Mouse (Mus musculus): ENCODE results near the gene Agbl5. TPM values are rescaled to one million over a fixed set of nuclear protein-coding genes. Genes with fewer than 3 reads are reported as not detected.
A peak's percentile ranks its signal among the peaks of the same experiment; 100 is the strongest.

The Agbl5 gene
- total and polyA plus RNA-seq, 3 experiments = 9.9 to 65.8 (median 48.5) TPM

DNA sequence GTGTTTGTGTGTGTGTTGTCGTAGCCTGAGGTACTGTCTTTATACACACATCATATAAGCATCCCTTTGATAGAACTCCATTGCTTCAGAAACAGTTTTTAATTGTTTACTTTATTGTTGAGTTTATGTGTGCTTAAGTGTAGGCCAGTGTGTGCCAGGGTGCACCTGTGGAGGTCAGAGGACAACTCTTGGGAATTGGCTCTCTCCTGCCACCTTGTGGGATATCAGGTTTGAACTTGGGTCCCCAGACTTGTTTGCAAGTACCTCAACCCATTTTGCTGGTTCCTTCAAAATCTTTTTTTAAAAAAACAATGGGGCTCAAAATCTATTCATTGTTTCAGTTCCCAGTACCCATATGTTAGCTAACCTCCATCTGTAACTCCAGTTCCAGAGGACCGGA, 54.5 kb downstream of the Agbl5 start:
- Histone ChIP-seq H3K9me3 (replicated peaks) (no peaks in the 10 kb centered on the region), H3K4me3 (ENCODE audit: low read depth, low read length) (no peak overlapping the region), H3K27me3 (ENCODE audit: insufficient read depth, low read length) (peaks cover 30% of the 10 kb centered on the region), H3K36me3 (replicated peaks) (no peaks in the 10 kb centered on the region), H3K4me1 (ENCODE audit: insufficient read depth, low read depth, low read length) (peaks cover 5% of the 10 kb centered on the region; the same call in 1 of the 2 replicates)
- TF ChIP-seq GATA1 (IDR thresholded peaks at IDR 0.05; ENCODE audit: borderline replicate concordance, low read length) (no peak), POLR2AphosphoS5 (IDR thresholded peaks at IDR 0.05; ENCODE audit: insufficient replicate concordance, low read depth, low read length) (no peak), TAL1 (conservative IDR thresholded peaks at IDR 0.05; ENCODE audit: low read depth, low read length) (no peak), GATA2 (IDR thresholded peaks at IDR 0.05; ENCODE audit: borderline replicate concordance, low read depth, low read length) (no peak)
- no peak for DNase-seq (ENCODE audit: low spot score)
- ATAC-seq (ENCODE audit: extremely low read depth, insufficient number of reproducible peaks, low FRiP score, poor library complexity, severe bottlenecking) = no peak

DNA sequence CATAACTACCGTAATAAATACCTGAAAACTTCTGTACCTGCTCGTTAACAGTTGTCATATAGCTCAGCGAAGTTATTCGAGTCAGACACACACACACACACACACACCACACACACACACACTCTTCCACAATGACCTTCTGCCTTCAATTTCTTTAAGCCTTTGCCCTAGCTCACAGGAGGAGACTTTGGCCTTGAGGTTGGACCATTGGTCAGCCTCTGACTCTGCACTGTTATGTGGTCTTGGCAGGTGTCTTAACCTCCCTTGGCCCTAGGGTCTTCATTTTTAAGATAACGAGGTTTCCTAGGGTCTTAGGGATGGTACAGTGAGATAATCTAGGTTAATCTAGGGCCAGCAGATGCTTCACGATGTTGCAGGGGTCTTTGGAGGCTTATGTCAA, 55.9 kb downstream of the Agbl5 start:
- TF ChIP-seq GATA2 (IDR thresholded peaks at IDR 0.05; ENCODE audit: borderline replicate concordance, low read depth, low read length) (no peak), TAL1 (conservative IDR thresholded peaks at IDR 0.05; ENCODE audit: low read depth, low read length) (no peak), POLR2AphosphoS5 (IDR thresholded peaks at IDR 0.05; ENCODE audit: insufficient replicate concordance, low read depth, low read length) (no peak)

DNA sequence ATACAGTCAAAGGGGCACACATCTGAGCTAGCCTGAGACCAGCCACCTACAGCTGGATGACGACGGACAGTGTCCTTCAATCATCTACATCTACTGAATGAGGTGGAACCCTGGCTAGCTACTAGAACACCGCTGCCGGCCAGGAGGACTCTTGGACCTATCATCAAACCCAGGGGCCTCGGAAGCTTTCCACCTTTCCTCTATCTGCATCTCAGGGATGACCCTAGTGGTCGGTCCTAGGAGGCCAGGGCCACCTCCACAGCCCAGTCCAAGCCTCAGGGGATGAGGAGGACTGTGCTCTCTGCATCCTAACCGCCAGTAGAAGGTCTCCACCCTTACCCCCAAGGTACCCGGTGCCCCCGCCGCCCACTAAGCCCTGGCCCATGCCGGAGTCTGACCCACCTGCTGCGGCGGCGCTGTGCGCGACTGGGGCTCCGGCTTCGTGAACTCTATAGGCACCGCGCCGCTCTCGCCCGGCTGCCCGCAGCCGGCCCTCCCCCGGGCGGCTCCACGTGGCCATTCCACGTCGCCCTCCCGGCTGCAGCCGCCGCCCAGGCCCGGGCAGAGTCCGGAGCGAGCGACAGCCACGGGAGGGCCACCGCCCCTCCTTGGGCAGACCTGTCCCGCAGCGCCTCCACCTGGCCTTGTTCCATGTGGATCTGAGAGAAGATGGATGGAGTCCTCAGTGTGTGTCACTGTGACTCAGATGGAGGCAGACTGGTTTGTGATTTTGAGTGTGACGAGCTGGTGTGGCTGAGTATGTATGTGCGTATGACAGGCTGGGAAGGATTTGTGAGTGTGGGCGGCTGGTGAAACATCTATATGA, 56.7 kb downstream of the Agbl5 start, which contains the start of gene Cgref1:
Cgref1 (minus strand) TSS at position 636 of the 826 bp plus-strand sequence.
- no peak for TF ChIP-seq GATA1 (IDR thresholded peaks at IDR 0.05; ENCODE audit: borderline replicate concordance, low read length)
- no peak for TF ChIP-seq TAL1 (conservative IDR thresholded peaks at IDR 0.05; ENCODE audit: low read depth, low read length)
- TF ChIP-seq GATA2 (IDR thresholded peaks at IDR 0.05; ENCODE audit: borderline replicate concordance, low read depth, low read length) = no peak
- no peak for TF ChIP-seq CTCF (IDR thresholded peaks at IDR 0.05; ENCODE audit: low read depth, low read length)
- no peak for TF ChIP-seq POLR2AphosphoS5 (IDR thresholded peaks at IDR 0.05; ENCODE audit: insufficient replicate concordance, low read depth, low read length)
- ATAC-seq (ENCODE audit: extremely low read depth, insufficient number of reproducible peaks, low FRiP score, poor library complexity, severe bottlenecking) (no peak), DNase-seq (ENCODE audit: low spot score) (no peak)
- Histone ChIP-seq H3K4me1 (ENCODE audit: insufficient read depth, low read depth, low read length) (peaks cover 18% of the 10 kb centered on the region), H3K27me3 (ENCODE audit: insufficient read depth, low read length) (peaks cover 28% of the 10 kb centered on the region), H3K36me3 (replicated peaks) (no peaks in the 10 kb centered on the region), H3K9me3 (replicated peaks) (no peaks in the 10 kb centered on the region), H3K4me3 (ENCODE audit: low read depth, low read length) (no peak within 1 kb of the TSS)

More for the DNA sequence above, 55.9 kb downstream of the Agbl5 start:
- DNase-seq (ENCODE audit: low spot score) (no peak), ATAC-seq (ENCODE audit: extremely low read depth, insufficient number of reproducible peaks, low FRiP score, poor library complexity, severe bottlenecking) (no peak)
- Histone ChIP-seq H3K9me3 (replicated peaks) (no peaks in the 10 kb centered on the region), H3K4me3 (ENCODE audit: low read depth, low read length) (no peak overlapping the region), H3K27me3 (ENCODE audit: insufficient read depth, low read length) (peaks cover 30% of the 10 kb centered on the region), H3K4me1 (ENCODE audit: insufficient read depth, low read depth, low read length) (peaks cover 14% of the 10 kb centered on the region), H3K36me3 (replicated peaks) (no peaks in the 10 kb centered on the region)

DNA sequence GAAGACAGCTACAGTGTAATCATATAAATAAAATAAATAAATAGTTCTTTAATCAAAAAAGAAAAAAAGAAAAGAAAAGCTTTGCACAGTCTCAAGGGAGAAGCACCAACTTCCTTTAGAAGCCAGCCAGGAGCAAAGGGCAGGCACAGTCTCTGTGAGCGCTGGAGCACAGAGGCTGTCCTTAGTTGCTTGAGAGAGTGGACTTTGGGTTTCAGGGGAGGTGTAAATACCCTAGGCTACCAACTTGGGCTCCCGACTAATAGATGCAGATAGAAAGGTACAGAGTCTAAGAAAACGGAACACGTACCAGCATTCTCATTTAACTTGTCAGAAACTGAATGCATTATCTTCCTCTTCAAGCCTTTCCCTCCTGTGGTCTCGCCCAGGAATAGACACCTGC, 60.1 kb downstream of the Agbl5 start:
- Histone ChIP-seq H3K27me3 (ENCODE audit: insufficient read depth, low read length) (peaks cover 21% of the 10 kb centered on the region), H3K36me3 (replicated peaks) (peaks cover 26% of the 10 kb centered on the region), H3K9me3 (replicated peaks) (no peaks in the 10 kb centered on the region), H3K4me3 (ENCODE audit: low read depth, low read length) (no peak overlapping the region), H3K4me1 (ENCODE audit: insufficient read depth, low read depth, low read length) (peaks cover 38% of the 10 kb centered on the region)
- TF ChIP-seq TAL1 (conservative IDR thresholded peaks at IDR 0.05; ENCODE audit: low read depth, low read length) = no peak
- DNase-seq (ENCODE audit: low spot score) (no peak), ATAC-seq (ENCODE audit: extremely low read depth, insufficient number of reproducible peaks, low FRiP score, poor library complexity, severe bottlenecking) (no peak)

DNA sequence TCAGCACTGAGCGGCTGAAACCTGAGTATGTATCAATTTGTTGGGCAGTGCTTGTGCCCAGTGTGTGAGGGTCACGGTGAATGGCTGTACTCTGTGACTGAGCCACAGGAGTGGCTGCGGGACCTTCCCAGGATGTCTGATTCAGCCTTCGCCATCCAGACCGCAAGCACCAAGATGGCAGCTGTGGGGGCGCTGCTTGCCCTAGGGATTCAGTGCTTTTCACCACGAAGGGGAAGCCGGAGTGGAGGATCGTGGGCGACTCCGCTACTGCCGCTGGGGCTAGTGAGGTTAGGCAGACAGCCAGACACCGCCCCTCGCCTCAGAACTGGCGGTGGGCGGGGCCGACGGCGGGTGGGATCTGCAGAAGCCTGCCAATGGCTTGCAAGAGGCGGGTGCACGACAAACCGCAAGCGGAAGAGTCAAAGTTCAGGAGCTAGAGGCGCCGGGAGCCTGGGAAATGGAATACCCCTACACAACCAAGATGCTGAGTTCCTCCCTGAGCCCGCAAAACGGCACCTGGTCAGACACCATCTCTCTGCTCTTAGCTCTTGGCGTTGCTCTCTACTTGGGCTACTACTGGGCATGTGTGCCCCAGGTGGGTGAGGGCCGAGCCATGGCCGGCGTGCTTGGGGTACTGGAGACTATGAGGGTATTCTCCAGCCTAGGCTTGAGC, 61.3 kb downstream of the Agbl5 start:
- peaks cover 15% of the 10 kb centered on the region for H3K27me3 ChIP-seq (ENCODE audit: insufficient read depth, low read length)
- peak overlapping the region; percentile 75 for H3K4me3 ChIP-seq (ENCODE audit: low read depth, low read length)
- peaks cover 40% of the 10 kb centered on the region for H3K4me1 ChIP-seq (ENCODE audit: insufficient read depth, low read depth, low read length)
- peaks cover 38% of the 10 kb centered on the region for H3K36me3 ChIP-seq (replicated peaks)
- DNase-seq (ENCODE audit: low spot score) (peak; percentile 95), ATAC-seq (ENCODE audit: extremely low read depth, insufficient number of reproducible peaks, low FRiP score, poor library complexity, severe bottlenecking) (peak; percentile 92)
- TF ChIP-seq TAL1 (conservative IDR thresholded peaks at IDR 0.05; ENCODE audit: low read depth, low read length) (no peak), GATA2 (IDR thresholded peaks at IDR 0.05; ENCODE audit: borderline replicate concordance, low read depth, low read length) (no peak), CTCF (IDR thresholded peaks at IDR 0.05; ENCODE audit: low read depth, low read length) (no peak)
- H3K9me3 ChIP-seq (replicated peaks) = no peaks in the 10 kb centered on the region; the same call in 1 of the 2 replicates

DNA sequence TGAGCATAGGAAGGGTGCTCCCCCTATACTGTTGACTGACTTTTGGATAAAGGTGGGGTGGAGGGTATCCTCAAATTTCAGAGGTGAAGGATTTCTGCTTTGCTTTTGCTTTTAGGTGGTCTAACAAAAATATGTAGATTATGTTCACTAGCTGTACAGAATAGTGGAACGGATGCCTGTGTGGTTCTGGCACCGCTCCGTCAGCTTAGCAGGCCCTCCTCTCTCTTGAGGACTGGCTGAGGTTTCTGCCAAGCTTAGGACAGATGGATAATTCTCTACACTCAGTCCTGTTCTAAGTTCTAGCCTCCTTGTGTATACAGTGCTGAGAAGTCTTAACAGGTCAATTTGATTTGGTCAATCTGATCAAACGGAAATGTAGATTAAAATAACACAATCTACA, 62.0 kb downstream of the Agbl5 start:
- no peak for TF ChIP-seq POLR2AphosphoS5 (IDR thresholded peaks at IDR 0.05; ENCODE audit: insufficient replicate concordance, low read depth, low read length)
- TF ChIP-seq CTCF (IDR thresholded peaks at IDR 0.05; ENCODE audit: low read depth, low read length) = no peak
- TF ChIP-seq GATA2 (IDR thresholded peaks at IDR 0.05; ENCODE audit: borderline replicate concordance, low read depth, low read length) = no peak
- TF ChIP-seq TAL1 (conservative IDR thresholded peaks at IDR 0.05; ENCODE audit: low read depth, low read length) = no peak
- no peak for TF ChIP-seq GATA1 (IDR thresholded peaks at IDR 0.05; ENCODE audit: borderline replicate concordance, low read length)
- no peak for ATAC-seq (ENCODE audit: extremely low read depth, insufficient number of reproducible peaks, low FRiP score, poor library complexity, severe bottlenecking)

More for the DNA sequence above, 62.0 kb downstream of the Agbl5 start:
- H3K4me1 ChIP-seq (ENCODE audit: insufficient read depth, low read depth, low read length) = peaks cover 39% of the 10 kb centered on the region
- DNase-seq (ENCODE audit: low spot score) = no peak
- peaks cover 44% of the 10 kb centered on the region for H3K36me3 ChIP-seq (replicated peaks)
- H3K27me3 ChIP-seq (ENCODE audit: insufficient read depth, low read length) = peaks cover 9% of the 10 kb centered on the region
- H3K9me3 ChIP-seq (replicated peaks) = peaks cover 3% of the 10 kb centered on the region
- peak overlapping the region; percentile 75 for H3K4me3 ChIP-seq (ENCODE audit: low read depth, low read length)

Data from G1E (cell line).